Mouse (Mus musculus) myocyte (in vitro differentiated cells): Measurements from ENCODE around the gene Myl6b.

Experiments used
- E2F4 ChIP-seq: IDR thresholded peaks from one replicate; pipeline ENCODE4 v1.6.1; 2011; ENCODE audit warnings: mild to moderate bottlenecking, control low read depth, moderate library complexity; ENCODE audit not compliant: insufficient read depth
- MAX ChIP-seq: IDR thresholded peaks from one replicate; pipeline ENCODE4 v1.6.1; 2011; ENCODE audit warnings: low read depth, mild to moderate bottlenecking, control low read depth
- MYOG ChIP-seq, 3 experiments: IDR thresholded peaks; one replicate each; pipeline ENCODE4 v1.6.1; 2011; ENCODE audit warnings: control low read depth in 2 of 3, low read depth in 2 of 3, mild to moderate bottlenecking in 2 of 3; ENCODE audit not compliant: insufficient read length in 2 of 3, control insufficient read depth in 1 of 3, insufficient read depth in 1 of 3
- POLR2A ChIP-seq: IDR thresholded peaks from one replicate; pipeline ENCODE4 v1.6.1; 2011; ENCODE audit warnings: low read depth, mild to moderate bottlenecking, control low read depth, moderate library complexity; ENCODE audit not compliant: insufficient read length
- POLR2AphosphoS2 ChIP-seq: IDR thresholded peaks from one replicate; pipeline ENCODE4 v1.6.1; 2011; ENCODE audit warnings: low read depth, control low read depth; ENCODE audit not compliant: insufficient read length
- TCF12 ChIP-seq: IDR thresholded peaks from one replicate; pipeline ENCODE4 v1.6.1; 2011; ENCODE audit warnings: mild to moderate bottlenecking, control low read depth; ENCODE audit not compliant: poor library complexity, insufficient read depth, severe bottlenecking
- TCF3 ChIP-seq: IDR thresholded peaks from one replicate; pipeline ENCODE4 v1.6.1; 2011; ENCODE audit warnings: low read depth, control low read depth; ENCODE audit not compliant: insufficient read length
- USF1 ChIP-seq: IDR thresholded peaks from one replicate; pipeline ENCODE4 v1.6.1; 2011; ENCODE audit warnings: low read depth, mild to moderate bottlenecking, control low read depth, moderate library complexity

- TF ChIP-seq POLR2A, result no peak
- peak; percentile 56 for TF ChIP-seq POLR2AphosphoS2
- no peak for TF ChIP-seq USF1
- TF ChIP-seq TCF12, result no peak
- TF ChIP-seq MAX, result no peak
- no peak for TF ChIP-seq E2F4
- TF ChIP-seq MYOG (IDR thresholded peaks at IDR 0.05; ENCODE audit: control insufficient read depth in 1 of 3, insufficient read depth in 1 of 3, insufficient read length in 2 of 3, low read depth in 2 of 3), result no peak
- no peak for TF ChIP-seq TCF3
These were observed 7.6 kb downstream of the Myl6b start for GRCm38 (mm10) chr10:128490912-128491311.
